Mouse (Mus musculus) ovary, adult 10 weeks (tissue): ENCODE data around the gene Krtap10-4. TPM values are rescaled to one million over a fixed set of nuclear protein-coding genes. Genes with fewer than 3 reads are reported as not detected.

Experiments
- polyA plus RNA-seq: library from polyadenylated mRNA; stranded (reverse); fragments of 350-450 nt; fragmentation: Illumina TruSeq; extraction: RNeasy Lipid Tissue Mini Kit (QIAGEN cat#74804); gene quantifications from one replicate; pipeline ENCODE4 v1.2.3, GENCODE M21; 2014

The Krtap10-4 gene
- not detected for polyA plus RNA-seq

DNA sequence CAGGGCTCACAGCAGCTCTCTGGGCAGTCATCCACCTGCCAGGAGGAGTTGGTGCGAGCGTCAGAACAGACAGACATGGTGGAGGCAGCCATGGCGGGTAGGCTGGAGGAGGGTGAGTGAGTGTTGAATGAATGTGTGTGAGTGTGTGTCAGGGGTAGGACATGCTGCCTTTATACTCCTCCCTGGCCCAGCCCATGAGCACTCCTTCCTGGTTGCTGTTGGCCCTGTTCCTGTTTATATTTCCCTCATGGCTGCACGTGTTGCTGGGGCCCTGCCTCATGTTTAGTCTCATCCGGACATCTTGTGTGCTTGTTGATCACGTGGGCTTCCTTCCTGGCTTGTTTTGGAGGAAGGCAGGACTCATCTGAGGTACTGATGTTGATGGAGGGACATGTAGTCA lies at the start of gene Krtap10-4:
Gene Krtap10-4, minus strand, starts transcription at position 145 of the 400 bp plus-strand sequence.

GRCm38 (mm10) chr10:77861675-77862074 lies 34.8 kb upstream of the Krtap10-4 start, which contains the start of gene Gm3285:
Gene Gm3285, plus strand, starts transcription at chr10:77861975.

DNA sequence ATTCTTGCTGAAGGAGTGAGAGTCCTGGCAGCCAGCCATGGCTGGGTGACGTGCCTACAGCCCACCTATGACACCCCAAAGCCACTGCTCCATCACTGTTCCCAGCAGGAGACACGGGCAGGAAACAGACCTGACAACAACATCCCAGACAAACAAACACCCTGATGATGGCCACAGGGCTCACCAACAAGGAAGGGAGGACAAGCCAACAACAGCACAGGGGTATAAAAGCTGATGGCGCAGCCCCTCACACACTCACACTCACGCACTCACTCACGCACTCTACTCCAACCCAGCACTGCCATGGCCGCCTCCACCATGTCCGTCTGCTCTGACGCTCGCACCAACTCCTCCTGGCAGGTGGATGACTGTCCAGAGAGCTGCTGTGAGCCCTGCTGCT lies 25.7 kb upstream of the Krtap10-4 start, which contains the start of gene Gm10318:
Gene Gm10318, plus strand, starts transcription at position 301 of the 400 bp plus-strand sequence.

GRCm38 (mm10) chr10:77846503-77846902 lies 19.6 kb upstream of the Krtap10-4 start, which contains the start of gene Gm36176:
Gene Gm36176, plus strand, starts transcription at chr10:77846803.

DNA sequence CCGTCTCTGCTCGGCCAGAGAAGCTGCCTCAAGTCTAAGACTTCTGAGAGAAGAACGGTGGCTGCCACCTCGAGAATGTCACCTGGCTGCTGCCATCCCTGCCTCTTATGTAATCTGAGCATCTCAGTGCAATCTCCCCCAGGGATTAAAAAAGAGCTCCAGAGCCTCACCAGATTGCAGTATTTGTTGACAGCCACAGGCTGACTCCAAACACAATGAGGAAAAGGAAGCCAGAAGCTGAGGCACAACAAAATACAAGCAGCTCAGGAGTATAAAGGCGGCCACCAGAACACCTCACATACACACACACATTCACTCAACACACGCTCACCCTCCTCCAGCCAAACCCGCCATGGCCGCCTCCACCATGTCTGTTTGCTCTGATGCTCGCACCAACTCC lies 8.8 kb upstream of the Krtap10-4 start, which contains the start of gene Krtap10-10:
Gene Krtap10-10, plus strand, starts transcription at position 301 of the 400 bp plus-strand sequence.

GRCm38 (mm10) chr10:77814382-77814781 lies 12.5 kb downstream of the Krtap10-4 start, which contains the start of gene Gm2696:
Gene Gm2696, plus strand, starts transcription at chr10:77814682.

GRCm38 (mm10) chr10:77811743-77812142 lies 15.2 kb downstream of the Krtap10-4 start, which contains the start of gene Gm9507:
Gene Gm9507, minus strand, starts transcription at chr10:77811843.

DNA sequence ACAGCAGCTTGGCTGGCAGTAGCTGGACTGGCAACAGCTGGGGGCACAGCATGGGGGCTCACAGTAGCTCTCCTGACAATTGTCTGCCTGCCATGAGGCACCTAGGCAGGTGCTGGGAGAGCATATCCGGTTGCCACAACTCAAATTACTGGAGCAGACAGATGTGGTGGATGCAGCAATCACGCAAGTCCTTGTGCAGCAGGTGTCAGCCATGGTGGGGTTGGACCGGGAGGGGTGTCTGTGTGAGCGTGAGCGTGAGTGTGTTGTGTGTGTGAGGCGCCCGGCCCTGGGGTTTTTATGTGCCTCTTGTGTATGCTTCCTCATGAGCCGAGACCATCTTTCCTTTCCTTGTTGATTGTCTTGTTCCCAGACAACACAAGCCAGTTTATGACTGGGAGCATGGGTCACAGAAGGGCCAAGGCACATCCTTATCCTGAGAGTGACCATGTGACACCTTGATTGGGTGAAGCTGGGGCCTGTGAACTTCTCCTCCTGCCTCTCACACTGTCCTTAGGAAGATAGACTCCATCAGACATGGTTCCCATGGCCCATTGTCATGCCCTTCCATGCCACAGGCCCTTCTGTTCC lies 27.9 kb downstream of the Krtap10-4 start, which contains the start of gene Gm19668:
Gene Gm19668, minus strand, starts transcription at position 213 of the 588 bp plus-strand sequence.

GRCm38 (mm10) chr10:77794976-77795375 lies 31.9 kb downstream of the Krtap10-4 start, which contains the start of gene Gm9639:
Gene Gm9639, minus strand, starts transcription at chr10:77795076.

GRCm38 (mm10) chr10:77787876-77788275 lies 39.0 kb downstream of the Krtap10-4 start, which contains the start of gene Gm7137:
Gene Gm7137, minus strand, starts transcription at chr10:77788200.

GRCm38 (mm10) chr10:77782442-77782841 lies 44.5 kb downstream of the Krtap10-4 start, which contains the start of gene Gm3250:
Gene Gm3250, minus strand, starts transcription at chr10:77782542.

GRCm38 (mm10) chr10:77776844-77777243 lies 50.1 kb downstream of the Krtap10-4 start, which contains the start of gene Gm7138:
Gene Gm7138, minus strand, starts transcription at chr10:77776944.

Other genes starting within 250 kb of the Krtap10-4 start
- 132 TPM for gene Pttg1ip, start 245.4 kb downstream of the Krtap10-4 start, polyA plus RNA-seq
- 91.3 TPM for gene Sumo3, start 221.0 kb downstream of the Krtap10-4 start, polyA plus RNA-seq
- 1.9 TPM for gene Gm49325, start 220.9 kb downstream of the Krtap10-4 start, polyA plus RNA-seq
- gene Ube2g2, start 204.8 kb downstream of the Krtap10-4 start, polyA plus RNA-seq = 6.0 TPM
- not detected for gene Tspear, start 140.5 kb downstream of the Krtap10-4 start, polyA plus RNA-seq
- gene Gm19402, start 136.3 kb downstream of the Krtap10-4 start, polyA plus RNA-seq = not detected
- not detected for gene Gm9508, start 129.9 kb downstream of the Krtap10-4 start, polyA plus RNA-seq
- not detected for gene Gm10272, start 120.5 kb downstream of the Krtap10-4 start, polyA plus RNA-seq
- not detected for gene Gm10024, start 115.6 kb downstream of the Krtap10-4 start, polyA plus RNA-seq
- not detected for gene Gm10142, start 111.3 kb downstream of the Krtap10-4 start, polyA plus RNA-seq
- not detected for gene Krtap12-1, start 106.5 kb downstream of the Krtap10-4 start, polyA plus RNA-seq
- gene Gm10100, start 100.6 kb downstream of the Krtap10-4 start, polyA plus RNA-seq = not detected
- not detected for gene Gm18596, start 84.5 kb downstream of the Krtap10-4 start, polyA plus RNA-seq
- gene Gm9736, start 75.7 kb downstream of the Krtap10-4 start, polyA plus RNA-seq = not detected
- gene Gm3233, start 67.4 kb downstream of the Krtap10-4 start, polyA plus RNA-seq = not detected
- gene Gm3238, start 55.8 kb downstream of the Krtap10-4 start, polyA plus RNA-seq = not detected
- not detected for gene Gm7138, start 50.2 kb downstream of the Krtap10-4 start, polyA plus RNA-seq
- not detected for gene Gm3250, start 44.6 kb downstream of the Krtap10-4 start, polyA plus RNA-seq
- gene Gm7137, start 38.9 kb downstream of the Krtap10-4 start, polyA plus RNA-seq = not detected
- gene Gm9639, start 32.0 kb downstream of the Krtap10-4 start, polyA plus RNA-seq = not detected
- gene Gm19668, start 28.0 kb downstream of the Krtap10-4 start, polyA plus RNA-seq = not detected
- gene Gm9507, start 15.3 kb downstream of the Krtap10-4 start, polyA plus RNA-seq = not detected
- not detected for gene Gm2696, start 12.4 kb downstream of the Krtap10-4 start, polyA plus RNA-seq
- gene Krtap10-10, start 8.9 kb upstream of the Krtap10-4 start, polyA plus RNA-seq = not detected
- gene Gm36176, start 19.7 kb upstream of the Krtap10-4 start, polyA plus RNA-seq = not detected
- not detected for gene Gm10318, start 25.8 kb upstream of the Krtap10-4 start, polyA plus RNA-seq
- gene Gm3285, start 34.9 kb upstream of the Krtap10-4 start, polyA plus RNA-seq = not detected
- 0.71 TPM for gene Lrrc3, start 75.4 kb upstream of the Krtap10-4 start, polyA plus RNA-seq
- gene Trpm2, start 143.5 kb upstream of the Krtap10-4 start, polyA plus RNA-seq = not detected
- 1.4 TPM for gene 1810043G02Rik, start 151.4 kb upstream of the Krtap10-4 start, polyA plus RNA-seq
- gene Pfkl, start 183.0 kb upstream of the Krtap10-4 start, polyA plus RNA-seq = 1.7 TPM
- gene Dnmt3l, start 214.9 kb upstream of the Krtap10-4 start, polyA plus RNA-seq = 0.91 TPM
- not detected for gene Aire, start 216.5 kb upstream of the Krtap10-4 start, polyA plus RNA-seq
- 14.3 TPM for gene Icosl, start 242.2 kb upstream of the Krtap10-4 start, polyA plus RNA-seq